Mouse (Mus musculus): ENCODE results near the gene Abcg5.

- TF ChIP-seq GATA1 (IDR thresholded peaks at IDR 0.05; ENCODE audit: low read length) (no peak), TAL1 (IDR thresholded peaks at IDR 0.05; ENCODE audit: low read length) (no peak)
Measured at GRCm38 (mm10) chr17:84628611-84629010, 54.2 kb downstream of the Abcg5 start.
